Mouse (Mus musculus): ENCODE measurements around the gene Gpr156.

The Gpr156 gene

GRCm38 (mm10) chr16:38042160-38042559 is 125.9 kb downstream of the Gpr156 start:
- DNase-seq (ENCODE audit: extremely low read depth, insufficient read length, low spot score): no peak

- DNase-seq (ENCODE audit: extremely low read depth, insufficient read length, low spot score): no peak
These were observed 128.3 kb downstream of the Gpr156 start for GRCm38 (mm10) chr16:38044551-38044950.

- DNase-seq (ENCODE audit: extremely low read depth, insufficient read length, low spot score): no peak
These were observed 131.7 kb downstream of the Gpr156 start for GRCm38 (mm10) chr16:38047781-38048558.

Measured in 3134 (cell line).